Mouse (Mus musculus): ENCODE results near the gene 6030468B19Rik. TPM values are rescaled to one million over a fixed set of nuclear protein-coding genes. Genes with fewer than 3 reads are reported as not detected.
A peak's percentile ranks its signal among the peaks of the same experiment; 100 is the strongest.
"Not testable (repeated sequence)": the region's sequence is repeated elsewhere in the genome, so short reads cannot be mapped to it uniquely, and the experiment has no call there.

6030468B19Rik gene
- polyA plus RNA-seq, 1 experiment from 2014 or later: 0.42 TPM

GRCm38 (mm10) chr11:117825333-117826101 lies 28.1 kb downstream of the 6030468B19Rik start, which contains the start of the genes Afmid and Tk1:
Gene Afmid, plus strand, starts transcription at chr11:117825924.
Gene Tk1, minus strand, starts transcription at chr11:117826092.
- WGBS: under 1% methylated on average over 34 of the region's 34 CpGs
- no peaks in the 10 kb centered on the region for H3K27me3 ChIP-seq (replicated peaks)
- H3K9ac ChIP-seq: peak within 1 kb of the TSS; percentile 56
- no peaks in the 10 kb centered on the region for H3K9me3 ChIP-seq
- peak within 1 kb of the TSS; percentile 78 for H3K4me2 ChIP-seq (replicated peaks)
- peak; percentile 65 for ATAC-seq (ENCODE audit: low FRiP score, low read depth)
- peaks cover 15% of the 10 kb centered on the region for H3K36me3 ChIP-seq
- peak within 1 kb of the TSS; percentile 45 for H3K4me3 ChIP-seq
- peaks cover 36% of the 10 kb centered on the region for H3K4me1 ChIP-seq
- H3K27ac ChIP-seq: no peak within 1 kb of the TSS

GRCm38 (mm10) chr11:117826164-117826563 lies 28.7 kb downstream of the 6030468B19Rik start:
- no peak overlapping the region for H3K27ac ChIP-seq
- H3K4me3 ChIP-seq: peak overlapping the region; percentile 45
- peak overlapping the region; percentile 56 for H3K9ac ChIP-seq
- ATAC-seq (ENCODE audit: low FRiP score, low read depth): no peak; the same call in 1 of the 2 replicates
- no peaks in the 10 kb centered on the region for H3K27me3 ChIP-seq (replicated peaks)
- 9% methylated on average over 5 of the region's 5 CpGs for WGBS
- H3K36me3 ChIP-seq: peaks cover 13% of the 10 kb centered on the region
- peak overlapping the region; percentile 78 for H3K4me2 ChIP-seq (replicated peaks)
- H3K4me1 ChIP-seq: peaks cover 36% of the 10 kb centered on the region
- H3K9me3 ChIP-seq: no peaks in the 10 kb centered on the region

GRCm38 (mm10) chr11:117826916-117827315 lies 29.5 kb downstream of the 6030468B19Rik start:
- ATAC-seq (ENCODE audit: low FRiP score, low read depth): no peak
- Histone ChIP-seq H3K27ac (no peak overlapping the region), H3K4me1 (peaks cover 37% of the 10 kb centered on the region), H3K9me3 (no peaks in the 10 kb centered on the region), H3K4me3 (no peak overlapping the region), H3K27me3 (replicated peaks) (no peaks in the 10 kb centered on the region), H3K4me2 (replicated peaks) (peak overlapping the region; percentile 78; the same call in 1 of the 2 replicates), H3K36me3 (peaks cover 6% of the 10 kb centered on the region; the same call in 1 of the 2 replicates), H3K9ac (no peak overlapping the region)
- 67% methylated on average over 8 of the region's 8 CpGs for WGBS

- Histone ChIP-seq H3K4me2 (replicated peaks) (no peak overlapping the region), H3K36me3 (peaks cover 5% of the 10 kb centered on the region; the same call in 1 of the 2 replicates), H3K27me3 (replicated peaks) (no peaks in the 10 kb centered on the region), H3K9me3 (no peaks in the 10 kb centered on the region), H3K4me3 (no peak overlapping the region), H3K27ac (no peak overlapping the region), H3K4me1 (peaks cover 42% of the 10 kb centered on the region), H3K9ac (no peak overlapping the region)
- no peak for ATAC-seq (ENCODE audit: low FRiP score, low read depth)
- WGBS: 59% methylated on average over 3 of the region's 3 CpGs
Measured at GRCm38 (mm10) chr11:117827386-117827785, 29.9 kb downstream of the 6030468B19Rik start.

GRCm38 (mm10) chr11:117828149-117828887 lies 30.9 kb downstream of the 6030468B19Rik start:
- Histone ChIP-seq H3K27ac (no peak overlapping the region), H3K27me3 (replicated peaks) (no peaks in the 10 kb centered on the region), H3K4me1 (peaks cover 43% of the 10 kb centered on the region), H3K9me3 (no peaks in the 10 kb centered on the region), H3K4me2 (replicated peaks) (no peak overlapping the region), H3K36me3 (no peaks in the 10 kb centered on the region; the same call in 1 of the 2 replicates), H3K9ac (no peak overlapping the region), H3K4me3 (no peak overlapping the region)
- no peak for ATAC-seq (ENCODE audit: low FRiP score, low read depth)
- 84% methylated on average over 18 of the region's 18 CpGs for WGBS

- Histone ChIP-seq H3K9me3 (no peaks in the 10 kb centered on the region), H3K4me2 (replicated peaks) (no peak overlapping the region), H3K36me3 (no peaks in the 10 kb centered on the region), H3K27ac (no peak overlapping the region), H3K4me3 (no peak overlapping the region), H3K27me3 (replicated peaks) (no peaks in the 10 kb centered on the region), H3K9ac (no peak overlapping the region), H3K4me1 (peaks cover 41% of the 10 kb centered on the region)
- WGBS: 67% methylated on average over 9 of the region's 9 CpGs
- no peak for ATAC-seq (ENCODE audit: low FRiP score, low read depth)
Measured at GRCm38 (mm10) chr11:117828888-117829604, 31.6 kb downstream of the 6030468B19Rik start.

- Histone ChIP-seq H3K4me1 (peaks cover 36% of the 10 kb centered on the region), H3K4me2 (replicated peaks) (no peak overlapping the region), H3K36me3 (no peaks in the 10 kb centered on the region), H3K27ac (no peak overlapping the region), H3K9me3 (no peaks in the 10 kb centered on the region), H3K27me3 (replicated peaks) (no peaks in the 10 kb centered on the region), H3K9ac (no peak overlapping the region), H3K4me3 (no peak overlapping the region)
- ATAC-seq (ENCODE audit: low FRiP score, low read depth): no peak
- WGBS: 81% methylated on average over 2 of the region's 2 CpGs
Measured at GRCm38 (mm10) chr11:117829671-117830215, 32.3 kb downstream of the 6030468B19Rik start.

GRCm38 (mm10) chr11:117830401-117830800 lies 32.9 kb downstream of the 6030468B19Rik start:
- no peak overlapping the region for H3K4me2 ChIP-seq (replicated peaks)
- no peaks in the 10 kb centered on the region for H3K36me3 ChIP-seq
- no peak overlapping the region for H3K4me3 ChIP-seq
- H3K9me3 ChIP-seq: no peaks in the 10 kb centered on the region
- H3K27me3 ChIP-seq (replicated peaks): no peaks in the 10 kb centered on the region
- 87% methylated on average over 9 of the region's 9 CpGs for WGBS
- ATAC-seq (ENCODE audit: low FRiP score, low read depth): no peak
- H3K9ac ChIP-seq: no peak overlapping the region
- H3K4me1 ChIP-seq: peaks cover 32% of the 10 kb centered on the region
- no peak overlapping the region for H3K27ac ChIP-seq

- H3K9ac ChIP-seq: 0 out of 2 replicates have a peak overlapping the region, but pooled peaks have one; percentile 26
- peak overlapping the region; percentile 36 for H3K4me3 ChIP-seq
- H3K4me2 ChIP-seq (replicated peaks): peak overlapping the region; percentile 61
- peak; percentile 64 for ATAC-seq (ENCODE audit: low FRiP score, low read depth)
- no peak overlapping the region; the same call in 1 of the 2 replicates for H3K27ac ChIP-seq
- WGBS: 19% methylated on average over 28 of the region's 28 CpGs
- no peaks in the 10 kb centered on the region for H3K36me3 ChIP-seq
- H3K27me3 ChIP-seq (replicated peaks): no peaks in the 10 kb centered on the region
- no peaks in the 10 kb centered on the region for H3K9me3 ChIP-seq
- peaks cover 15% of the 10 kb centered on the region; the same call in 1 of the 2 replicates for H3K4me1 ChIP-seq
Measured at GRCm38 (mm10) chr11:117832086-117832969, 34.9 kb downstream of the 6030468B19Rik start.

GRCm38 (mm10) chr11:117833509-117833908 lies 36.0 kb downstream of the 6030468B19Rik start:
- H3K4me2 ChIP-seq (replicated peaks); H3K27me3 ChIP-seq (replicated peaks); H3K9me3 ChIP-seq; ATAC-seq (ENCODE audit: low FRiP score, low read depth); H3K4me3 ChIP-seq; H3K4me1 ChIP-seq; H3K9ac ChIP-seq; H3K36me3 ChIP-seq; H3K27ac ChIP-seq: not testable (repeated sequence)
- 81% methylated on average over 6 of the region's 6 CpGs for WGBS

GRCm38 (mm10) chr11:117834086-117834485 lies 36.6 kb downstream of the 6030468B19Rik start:
- WGBS: 95% methylated on average over 8 of the region's 8 CpGs

More at GRCm38 (mm10) chr11:117834086-117834485, 36.6 kb downstream of the 6030468B19Rik start:
- 0 out of 2 replicates have a peak, but pooled peaks cover 7% of the 10 kb centered on the region for H3K4me1 ChIP-seq
- no peaks in the 10 kb centered on the region for H3K27me3 ChIP-seq (replicated peaks)
- no peaks in the 10 kb centered on the region for H3K9me3 ChIP-seq
- no peak overlapping the region for H3K4me3 ChIP-seq
- H3K9ac ChIP-seq: no peak overlapping the region
- no peaks in the 10 kb centered on the region for H3K36me3 ChIP-seq
- no peak overlapping the region for H3K4me2 ChIP-seq (replicated peaks)
- no peak overlapping the region for H3K27ac ChIP-seq
- no peak for ATAC-seq (ENCODE audit: low FRiP score, low read depth)
